ENCODE assay signal across 9 mouse cellular contexts in the genomic region with DNA sequence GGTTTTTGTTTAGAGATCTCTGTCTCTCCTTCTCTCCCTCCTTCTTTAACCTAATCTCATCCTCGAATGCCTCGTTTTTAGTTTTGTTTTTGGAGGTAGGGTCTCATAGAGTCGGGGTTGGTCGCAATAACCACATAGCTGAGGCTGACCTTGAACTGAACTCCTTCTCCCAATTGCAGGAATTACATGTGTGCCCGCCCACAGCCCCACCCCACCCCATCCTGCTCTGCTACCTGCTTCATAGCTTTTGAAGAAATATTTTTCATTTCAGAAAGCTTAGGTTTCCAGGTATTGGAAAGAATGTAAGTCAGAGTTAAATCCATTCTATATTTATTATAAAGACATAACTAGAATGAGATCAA. TPM values are rescaled to one million over a fixed set of nuclear protein-coding genes. Genes with fewer than 3 reads are reported as not detected.
DNase-seq lines count a peak whose midpoint lies in the region; ATAC-seq and TF ChIP-seq lines count a peak whose summit lies in the region.
"Had no signal": no experiment of that assay in that cellular context is flagged by ENCODE, and none has a peak within 500 bp of the region (broad histone marks: within the 10 kb centered on the region; RNA-seq: fewer than 3 reads in every experiment).

No protein-coding gene starts in this region.

- 0 out of 2 replicates have a peak, but pooled peaks cover 2% of the 10 kb centered on the region for H3K36me3 ChIP-seq in heart, embryonic 16.5 days (ENCODE audit: control insufficient read depth, insufficient read depth)
- H3K36me3 ChIP-seq in hindbrain, embryonic 14.5 days (replicated peaks; ENCODE audit: control insufficient read depth, insufficient read depth): no peaks in the 10 kb centered on the region
- no peaks in the 10 kb centered on the region for H3K36me3 ChIP-seq in midbrain, embryonic 12.5 days

- no peaks in the 10 kb centered on the region for H3K9me3 ChIP-seq in heart, embryonic 16.5 days (replicated peaks; ENCODE audit: control insufficient read depth, low read length)
- no peaks in the 10 kb centered on the region for H3K9me3 ChIP-seq in hindbrain, embryonic 14.5 days (ENCODE audit: control insufficient read depth, low read length)
- no peaks in the 10 kb centered on the region for H3K9me3 ChIP-seq in midbrain, embryonic 12.5 days

- H3K27me3 ChIP-seq in heart, embryonic 16.5 days (ENCODE audit: control insufficient read depth, insufficient read depth, low read length): no peaks in the 10 kb centered on the region
- H3K27me3 ChIP-seq in hindbrain, embryonic 14.5 days (ENCODE audit: control insufficient read depth, insufficient read depth, low read length): no peaks in the 10 kb centered on the region
- H3K27me3 ChIP-seq in midbrain, embryonic 12.5 days: no peaks in the 10 kb centered on the region

- no peak for DNase-seq in heart, adult 11 months
- DNase-seq in hindbrain, embryonic 14.5 days (ENCODE audit: low spot score): no peak
- DNase-seq in adrenal gland, adult 2 months: no peak
- no peak for DNase-seq in right cerebral cortex, postnatal 25 days

- peak overlapping the region; percentile 73 for H3K9ac ChIP-seq in heart, embryonic 16.5 days (ENCODE audit: low read length)
- H3K9ac ChIP-seq in hindbrain, embryonic 14.5 days: peak overlapping the region; percentile 82; the same call in 1 of the 2 replicates
- H3K9ac ChIP-seq in midbrain, embryonic 12.5 days (replicated peaks): 0 out of 2 replicates have a peak overlapping the region, but pooled peaks have one; percentile 66

- 37% methylated on average over 5 of the region's 5 CpGs for WGBS in heart, embryonic 16.5 days
- WGBS in hindbrain, embryonic 14.5 days: 46% methylated on average over 5 of the region's 5 CpGs
- 51% methylated on average over 5 of the region's 5 CpGs for WGBS in midbrain, embryonic 12.5 days

- no peak for TF ChIP-seq CTCF in cortical plate, adult 2 months (IDR thresholded peaks at IDR 0.05; ENCODE audit: extremely low read depth, insufficient read depth, low read length)

- H3K4me3 ChIP-seq in heart, embryonic 16.5 days (ENCODE audit: low read length): peak overlapping the region; percentile 65
- H3K4me3 ChIP-seq in cortical plate, adult 2 months (ENCODE audit: insufficient read depth, low read length): peak overlapping the region; percentile 92
- H3K4me3 ChIP-seq in hindbrain, embryonic 14.5 days (replicated peaks; ENCODE audit: low read length): peak overlapping the region; percentile 81
- H3K4me3 ChIP-seq in midbrain, embryonic 12.5 days: peak overlapping the region; percentile 67

- peak overlapping the region; percentile 58; the same call in 1 of the 2 replicates for H3K27ac ChIP-seq in heart, embryonic 16.5 days (ENCODE audit: low read length)
- H3K27ac ChIP-seq in cortical plate, adult 2 months (ENCODE audit: insufficient read depth, low read length): no peak overlapping the region
- H3K27ac ChIP-seq in hindbrain, embryonic 14.5 days: 0 out of 2 replicates have a peak overlapping the region, but pooled peaks have one; percentile 14
- H3K27ac ChIP-seq in midbrain, embryonic 12.5 days (replicated peaks): no peak overlapping the region; the same call in 1 of the 2 replicates

- peak overlapping the region; percentile 78 for H3K4me2 ChIP-seq in heart, embryonic 16.5 days (ENCODE audit: low read depth, low read length)
- H3K4me2 ChIP-seq in hindbrain, embryonic 14.5 days (replicated peaks): peak overlapping the region; percentile 60
- H3K4me2 ChIP-seq in midbrain, embryonic 12.5 days (replicated peaks): peak overlapping the region; percentile 66

- peak; percentile 67 for ATAC-seq in heart, embryonic 16.5 days (replicated peaks; ENCODE audit: extremely low read depth, insufficient read depth, low FRiP score)
- ATAC-seq in hindbrain, embryonic 14.5 days (ENCODE audit: low FRiP score): peak; percentile 64
- peak; percentile 42; the same call in 1 of the 2 replicates for ATAC-seq in midbrain, embryonic 12.5 days (ENCODE audit: low FRiP score, low read depth)
- ATAC-seq in inflammation-experienced regulatory T-cells, adult 6 months: no peak

- peaks cover 7% of the 10 kb centered on the region; the same call in 1 of the 2 replicates for H3K4me1 ChIP-seq in heart, embryonic 16.5 days (ENCODE audit: control insufficient read depth, insufficient read depth, low read length)
- no peaks in the 10 kb centered on the region; the same call in 1 of the 2 replicates for H3K4me1 ChIP-seq in cortical plate, adult 2 months (ENCODE audit: control insufficient read depth, insufficient read depth, low read length)
- H3K4me1 ChIP-seq in hindbrain, embryonic 14.5 days (replicated peaks; ENCODE audit: control insufficient read depth, insufficient read depth, low read length): peaks cover 5% of the 10 kb centered on the region; the same call in 1 of the 2 replicates
- peaks cover 17% of the 10 kb centered on the region for H3K4me1 ChIP-seq in midbrain, embryonic 12.5 days

- TF ChIP-seq POLR2A in cortical plate, adult 2 months (IDR thresholded peaks at IDR 0.05; ENCODE audit: extremely low read depth, insufficient read depth, low read length): no peak

RNA-seq across cellular contexts. Expression of a gene that starts 0.3 kb away (rescaled TPM):
- 15.0 and 15.8 TPM in 2 replicates for polyA plus RNA-seq in heart, embryonic 16.5 days (2015; fragmentation: Nextera tagmentation; extraction: Ambion mirVana)
- 11.7 and 12.4 TPM in 2 replicates for polyA plus RNA-seq in cortical plate, adult 2 months (2012; rRNA removed)
- polyA plus RNA-seq in hindbrain, embryonic 14.5 days (2014; fragmentation: Nextera tagmentation; extraction: Ambion mirVana): 19.4 and 21.7 TPM in 2 replicates
- 21.4 and 21.9 TPM in 2 replicates for polyA plus RNA-seq in midbrain, embryonic 12.5 days (2016; fragmentation: Nextera tagmentation; extraction: Ambion mirVana)
- total RNA-seq in adrenal gland, adult 2 months (2021): 10 to 100 TPM; 16.1 to 22.5 TPM
- polyA plus RNA-seq in adrenal gland, adult 2 months (2012; rRNA removed): 10.3 and 16.5 TPM in 2 replicates
- 10 to 100 TPM in 2 of 3 experiments, 1 to 10 TPM in 1; 9.9 to 18.0 (median 16.6) TPM for polyA plus RNA-seq in inflammation-experienced regulatory T-cells, adult 6 months (2017; shearing (Covaris generic))

RNA-seq across cellular contexts. Expression of a gene that starts 21.2 kb away (rescaled TPM):
- not detected in 2 replicates for polyA plus RNA-seq in heart, embryonic 16.5 days (2015; fragmentation: Nextera tagmentation; extraction: Ambion mirVana)
- not detected in 2 replicates for polyA plus RNA-seq in cortical plate, adult 2 months (2012; rRNA removed)
- polyA plus RNA-seq in hindbrain, embryonic 14.5 days (2014; fragmentation: Nextera tagmentation; extraction: Ambion mirVana): not detected in 2 replicates
- polyA plus RNA-seq in midbrain, embryonic 12.5 days (2016; fragmentation: Nextera tagmentation; extraction: Ambion mirVana): not detected in 2 replicates
- not detected for total RNA-seq in adrenal gland, adult 2 months (2021)
- polyA plus RNA-seq in adrenal gland, adult 2 months (2012; rRNA removed): 0.07 TPM in 1 of 2 replicates, not detected in the other
- not detected for polyA plus RNA-seq in inflammation-experienced regulatory T-cells, adult 6 months (2017; shearing (Covaris generic))
- polyA plus RNA-seq: frontal cortex, adult 2 months had no signal

RNA-seq across cellular contexts. Expression of a gene that starts 35.5 kb away (rescaled TPM):
- 7.9 and 9.0 TPM in 2 replicates for polyA plus RNA-seq in heart, embryonic 16.5 days (2015; fragmentation: Nextera tagmentation; extraction: Ambion mirVana)
- polyA plus RNA-seq in cortical plate, adult 2 months (2012; rRNA removed): 6.3 and 8.2 TPM in 2 replicates
- 8.3 and 9.4 TPM in 2 replicates for polyA plus RNA-seq in hindbrain, embryonic 14.5 days (2014; fragmentation: Nextera tagmentation; extraction: Ambion mirVana)
- 11.7 and 12.0 TPM in 2 replicates for polyA plus RNA-seq in midbrain, embryonic 12.5 days (2016; fragmentation: Nextera tagmentation; extraction: Ambion mirVana)
- 10 to 100 TPM; 20.3 to 23.0 TPM for total RNA-seq in adrenal gland, adult 2 months (2021)
- polyA plus RNA-seq in adrenal gland, adult 2 months (2012; rRNA removed): 18.5 and 24.9 TPM in 2 replicates
- 10 to 100 TPM in 2 of 3 experiments, 1 to 10 TPM in 1; 6.1 to 13.0 (median 12.7) TPM for polyA plus RNA-seq in inflammation-experienced regulatory T-cells, adult 6 months (2017; shearing (Covaris generic))

Comparison
In these comparisons a context has a peak if more than half of its experiments do, and no peak if none do; other contexts are left out.
1. H3K27ac ChIP-seq: peak in heart, embryonic 16.5 days (single experiment) and hindbrain, embryonic 14.5 days (single experiment); none in cortical plate, adult 2 months (single experiment) and midbrain, embryonic 12.5 days (single experiment).
2. Peak in every context shown above with its lines, with median percentiles within 50 percentile points of each other: H3K4me2 ChIP-seq, H3K4me3 ChIP-seq and H3K9ac ChIP-seq.